Mouse (Mus musculus) embryonic facial prominence, embryonic 14.5 days (tissue): ENCODE measurements at regions not wholly inside any gene's neighbourhood (a gene's known extent, or its start where the extent isn't known, plus 50 kb on each side); places are given as distances from the start of the nearest gene placed in this dataset.
A peak's percentile ranks its signal among the peaks of the same experiment; 100 is the strongest.

Experiments used
- ATAC-seq: fragments of 200-750 bp; cut with Nextera tagmentation; 2 replicates; pipeline ENCODE4 v1.8.0; 2017; ENCODE audit warnings: low read depth, moderate number of reproducible peaks, moderate TSS enrichment
- DNase-seq: peaks from one replicate; pipeline ENCODE4 v3.0.0-alpha.2; 2015; ENCODE audit warnings: low spot score
- H3K27ac ChIP-seq: fragments of 300-500 bp; sonication (generic); replicated peaks from 2 replicates; pipeline ENCODE4 v1.5.1; 2014; ENCODE audit warnings: low read depth, mild to moderate bottlenecking, low read length, moderate library complexity
- H3K27me3 ChIP-seq: fragments of 300-500 bp; sonication (generic); replicated peaks from 2 replicates; pipeline ENCODE4 v1.6.1; 2014; ENCODE audit warnings: low read length; ENCODE audit not compliant: control insufficient read depth, insufficient read depth
- H3K36me3 ChIP-seq: fragments of 300-500 bp; sonication (generic); 2 replicates; pipeline ENCODE4 v1.6.1; 2014; ENCODE audit warnings: low read length, mixed read lengths; ENCODE audit not compliant: control insufficient read depth, insufficient read depth
- H3K4me1 ChIP-seq: fragments of 300-500 bp; sonication (generic); 2 replicates; pipeline ENCODE4 v1.6.1; 2014; ENCODE audit warnings: antibody characterized with exemption, low read length; ENCODE audit not compliant: control insufficient read depth, insufficient read depth
- H3K4me2 ChIP-seq: fragments of 300-500 bp; sonication (generic); 2 replicates; pipeline ENCODE4 v1.6.1; 2014; ENCODE audit warnings: low read depth, mild to moderate bottlenecking, low read length, moderate library complexity, mixed read lengths
- H3K4me3 ChIP-seq: fragments of 300-500 bp; sonication (generic); 2 replicates; pipeline ENCODE4 v1.5.1; 2014; ENCODE audit warnings: low read depth, mild to moderate bottlenecking, low read length
- H3K9ac ChIP-seq: fragments of 300-500 bp; sonication (generic); 2 replicates; pipeline ENCODE4 v1.6.1; 2014; ENCODE audit warnings: low read depth, mild to moderate bottlenecking, low read length, moderate library complexity, mixed read lengths
- H3K9me3 ChIP-seq: fragments of 300-500 bp; sonication (generic); 2 replicates; pipeline ENCODE4 v1.6.1; 2016; ENCODE audit warnings: low read length; ENCODE audit not compliant: control insufficient read depth
- WGBS: fragments of 180-500 bp; shearing (Covaris S2); extraction: QIAGEN DNeasy Blood & Tissue Kit; methylation state at CpG from one replicate; pipeline ENCODE4 v1.1.7; 2014; 5-methylcytosine and 5-hydroxymethylcytosine counted together

- H3K4me3 ChIP-seq: no peak overlapping the region
- H3K4me2 ChIP-seq: no peak overlapping the region
- H3K27ac ChIP-seq: no peak overlapping the region; the same call in 1 of the 2 replicates
- no peaks in the 10 kb centered on the region; the same call in 1 of the 2 replicates for H3K9me3 ChIP-seq
- H3K36me3 ChIP-seq: no peaks in the 10 kb centered on the region
- DNase-seq: no peak
- no peak for ATAC-seq
- peaks cover 4% of the 10 kb centered on the region; the same call in 1 of the 2 replicates for H3K4me1 ChIP-seq
- WGBS: 8% methylated on average over 3 of the region's 3 CpGs
- no peak overlapping the region for H3K9ac ChIP-seq
- peaks cover 94% of the 10 kb centered on the region for H3K27me3 ChIP-seq
Observed at GRCm38 (mm10) chr13:83722791-83723190, 219.0 kb downstream of the Mef2c start.

GRCm38 (mm10) chr13:83723396-83723795 lies 219.6 kb downstream of the Mef2c start:
- Histone ChIP-seq H3K4me3 (no peak overlapping the region; the same call in 1 of the 2 replicates), H3K27me3 (peaks cover 94% of the 10 kb centered on the region)
- no peak for ATAC-seq

GRCm38 (mm10) chr13:83724196-83724595 lies 220.4 kb downstream of the Mef2c start:
- Histone ChIP-seq H3K27me3 (peaks cover 92% of the 10 kb centered on the region), H3K4me2 (peak overlapping the region; percentile 24; the same call in 1 of the 2 replicates), H3K4me1 (peaks cover 4% of the 10 kb centered on the region; the same call in 1 of the 2 replicates), H3K27ac (no peak overlapping the region), H3K4me3 (no peak overlapping the region), H3K36me3 (no peaks in the 10 kb centered on the region), H3K9me3 (no peaks in the 10 kb centered on the region; the same call in 1 of the 2 replicates), H3K9ac (no peak overlapping the region)
- DNase-seq (no peak), ATAC-seq (no peak)
- 26% methylated on average over 3 of the region's 3 CpGs for WGBS

More at GRCm38 (mm10) chr13:83723396-83723795, 219.6 kb downstream of the Mef2c start:
- no peak for DNase-seq
- H3K9me3 ChIP-seq: no peaks in the 10 kb centered on the region; the same call in 1 of the 2 replicates
- no peak overlapping the region for H3K4me2 ChIP-seq
- H3K36me3 ChIP-seq: no peaks in the 10 kb centered on the region
- no peak overlapping the region for H3K9ac ChIP-seq
- no peak overlapping the region for H3K27ac ChIP-seq
- H3K4me1 ChIP-seq: peaks cover 4% of the 10 kb centered on the region; the same call in 1 of the 2 replicates
- WGBS: 9% methylated on average over 2 of the region's 2 CpGs

GRCm38 (mm10) chr13:83724995-83725394 lies 221.2 kb downstream of the Mef2c start:
- peak; percentile 44 for ATAC-seq

GRCm38 (mm10) chr13:83725831-83726230 lies 222.0 kb downstream of the Mef2c start:
- whole genome bisulfite sequencing: 4% methylated on average over 11 of the region's 13 CpGs
- DNase-seq: no peak

More at GRCm38 (mm10) chr13:83724995-83725394, 221.2 kb downstream of the Mef2c start:
- peak; percentile 74 for DNase-seq
- H3K36me3 ChIP-seq: no peaks in the 10 kb centered on the region
- H3K4me1 ChIP-seq: peaks cover 7% of the 10 kb centered on the region; the same call in 1 of the 2 replicates
- peaks cover 91% of the 10 kb centered on the region for H3K27me3 ChIP-seq
- H3K4me3 ChIP-seq: peak overlapping the region; percentile 9; the same call in 1 of the 2 replicates
- H3K9me3 ChIP-seq: no peaks in the 10 kb centered on the region; the same call in 1 of the 2 replicates
- H3K4me2 ChIP-seq: peak overlapping the region; percentile 8; the same call in 1 of the 2 replicates
- no peak overlapping the region for H3K9ac ChIP-seq
- WGBS: 3% methylated on average over 11 of the region's 11 CpGs
- no peak overlapping the region; the same call in 1 of the 2 replicates for H3K27ac ChIP-seq

GRCm38 (mm10) chr13:83726346-83726975 lies 222.6 kb downstream of the Mef2c start:
- no peak for ATAC-seq
- 5% methylated on average over 13 of the region's 13 CpGs for WGBS
- DNase-seq: no peak
- Histone ChIP-seq H3K9ac (no peak overlapping the region), H3K27me3 (peaks cover 93% of the 10 kb centered on the region), H3K4me2 (peak overlapping the region; percentile 38), H3K27ac (no peak overlapping the region), H3K4me1 (0 out of 2 replicates have a peak, but pooled peaks cover 3% of the 10 kb centered on the region), H3K4me3 (peak overlapping the region; percentile 20), H3K36me3 (no peaks in the 10 kb centered on the region), H3K9me3 (no peaks in the 10 kb centered on the region; the same call in 1 of the 2 replicates)

More at GRCm38 (mm10) chr13:83725831-83726230, 222.0 kb downstream of the Mef2c start:
- no peak overlapping the region for H3K4me3 ChIP-seq
- H3K4me1 ChIP-seq: peaks cover 6% of the 10 kb centered on the region; the same call in 1 of the 2 replicates
- no peak for ATAC-seq
- no peak overlapping the region for H3K9ac ChIP-seq
- no peaks in the 10 kb centered on the region for H3K36me3 ChIP-seq
- no peak overlapping the region for H3K27ac ChIP-seq
- H3K4me2 ChIP-seq: 0 out of 2 replicates have a peak overlapping the region, but pooled peaks have one; percentile 18
- no peaks in the 10 kb centered on the region; the same call in 1 of the 2 replicates for H3K9me3 ChIP-seq
- peaks cover 93% of the 10 kb centered on the region for H3K27me3 ChIP-seq

GRCm38 (mm10) chr13:83727051-83727765 lies 223.4 kb downstream of the Mef2c start:
- Histone ChIP-seq H3K9me3 (no peaks in the 10 kb centered on the region; the same call in 1 of the 2 replicates), H3K9ac (peak overlapping the region; percentile 25; the same call in 1 of the 2 replicates), H3K4me1 (0 out of 2 replicates have a peak, but pooled peaks cover 3% of the 10 kb centered on the region), H3K4me2 (peak overlapping the region; percentile 38), H3K4me3 (peak overlapping the region; percentile 20), H3K27me3 (peaks cover 93% of the 10 kb centered on the region), H3K36me3 (no peaks in the 10 kb centered on the region), H3K27ac (no peak overlapping the region)
- under 1% methylated on average over 31 of the region's 38 CpGs for WGBS
- ATAC-seq: peak; percentile 23
- no peak for DNase-seq

GRCm38 (mm10) chr13:83727766-83728395 lies 224.0 kb downstream of the Mef2c start:
- Histone ChIP-seq H3K4me1 (0 out of 2 replicates have a peak, but pooled peaks cover 3% of the 10 kb centered on the region), H3K9me3 (no peaks in the 10 kb centered on the region; the same call in 1 of the 2 replicates), H3K27me3 (peaks cover 93% of the 10 kb centered on the region), H3K27ac (no peak overlapping the region; the same call in 1 of the 2 replicates), H3K36me3 (no peaks in the 10 kb centered on the region), H3K9ac (peak overlapping the region; percentile 25; the same call in 1 of the 2 replicates), H3K4me3 (peak overlapping the region; percentile 20), H3K4me2 (peak overlapping the region; percentile 38; the same call in 1 of the 2 replicates)
- DNase-seq (no peak), ATAC-seq (no peak)
- 8% methylated on average over 9 of the region's 9 CpGs for WGBS
